Mouse (Mus musculus) thymus, postnatal 14 days (tissue): ENCODE data around the gene Map3k6.
A peak's percentile ranks its signal among the peaks of the same experiment; 100 is the strongest.

ENCODE experiments used
- DNase-seq: peaks from one replicate; pipeline ENCODE4 v3.0.0; 2021

Map3k6 gene

DNA sequence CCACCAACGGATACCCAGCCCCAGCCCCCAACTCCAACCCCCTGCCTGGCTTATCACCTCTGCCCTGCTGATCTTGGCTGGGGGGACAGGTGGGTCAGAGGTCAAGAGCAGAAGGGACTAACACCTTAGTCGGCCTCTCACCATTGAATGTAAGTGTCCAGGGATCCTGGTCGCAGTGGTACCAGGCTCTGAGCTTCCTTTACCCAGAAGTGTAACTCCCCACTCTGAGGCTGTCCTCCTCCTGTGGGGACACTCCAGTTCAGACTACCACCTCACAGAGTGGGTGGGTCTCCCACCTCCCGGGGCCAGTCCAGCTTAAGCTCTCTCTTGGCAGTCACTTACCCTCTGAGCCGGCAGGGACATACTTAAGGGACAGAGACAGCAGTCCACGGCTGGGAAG lies 14.8 kb downstream of the Map3k6 start:
- no peak for DNase-seq

DNA sequence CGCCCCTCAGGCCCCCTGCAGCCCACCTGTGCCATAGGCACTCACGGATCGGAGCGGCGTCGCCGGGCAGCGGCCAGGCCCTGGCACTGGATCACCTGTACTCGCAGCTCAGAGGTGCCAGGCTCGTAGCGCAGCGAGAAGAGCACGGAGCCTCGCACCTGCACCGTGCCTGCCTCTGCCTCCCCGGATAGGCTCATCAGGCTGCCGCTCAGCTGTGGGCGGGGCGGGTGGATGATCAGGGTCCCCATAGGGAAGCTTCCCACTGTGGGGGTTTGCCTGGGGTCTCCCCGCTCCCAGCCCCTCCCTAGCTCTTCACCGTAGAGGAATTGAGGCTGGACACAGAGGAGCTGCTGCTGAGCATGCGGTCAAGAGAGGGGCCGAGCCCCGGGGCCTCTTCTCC lies 16.2 kb downstream of the Map3k6 start:
- DNase-seq, result no peak

DNA sequence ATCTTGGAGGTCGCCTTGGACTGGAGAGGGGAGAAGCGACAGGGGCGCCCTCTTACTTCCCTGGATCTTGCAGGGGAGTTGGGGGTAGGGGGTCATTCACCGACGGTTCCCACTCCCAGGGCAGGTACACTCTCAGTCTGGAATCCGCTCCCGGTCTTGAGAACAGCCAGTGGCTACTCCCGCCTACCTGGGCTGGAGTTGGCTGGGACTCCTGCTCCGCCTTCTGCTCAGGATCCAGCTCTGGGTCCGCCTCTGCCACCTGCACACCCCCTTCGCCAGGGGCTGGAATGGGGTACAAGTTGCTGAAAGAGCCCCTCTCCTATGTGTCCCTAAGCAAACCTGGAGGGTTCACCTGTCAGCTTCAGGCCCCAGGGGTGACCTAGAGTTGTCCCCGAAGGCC lies 16.6 kb downstream of the Map3k6 start:
- no peak for DNase-seq

DNA sequence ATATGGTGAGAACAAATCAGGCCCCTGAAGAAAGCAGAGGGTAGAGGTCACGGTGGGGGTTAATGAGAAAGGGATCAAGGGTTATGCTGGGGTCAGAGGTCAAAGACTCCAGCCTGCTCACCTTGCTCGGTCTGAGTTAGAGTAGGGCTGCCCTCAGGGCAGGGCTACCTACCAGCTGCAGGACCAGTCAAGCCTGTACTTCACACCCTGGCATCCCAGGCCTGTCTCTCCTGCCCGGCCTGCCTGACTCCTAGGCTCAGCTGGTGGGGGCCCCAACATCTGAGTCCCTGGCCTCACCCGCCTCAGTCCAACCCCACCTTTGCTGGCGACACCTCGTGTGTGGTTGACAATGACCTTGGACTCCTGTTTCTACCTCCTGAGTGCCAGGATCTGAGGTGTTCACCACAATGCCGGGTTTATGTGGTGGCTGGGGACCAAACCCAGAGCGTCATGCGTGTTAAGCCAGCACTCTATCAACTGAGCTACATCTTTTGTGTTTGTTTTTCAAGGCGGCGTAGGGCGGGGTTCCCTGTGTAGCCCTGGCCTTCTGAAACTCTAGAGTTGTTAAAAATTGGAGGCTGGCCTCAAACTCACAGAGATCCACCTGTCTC lies 17.3 kb downstream of the Map3k6 start:
- no peak for DNase-seq

DNA sequence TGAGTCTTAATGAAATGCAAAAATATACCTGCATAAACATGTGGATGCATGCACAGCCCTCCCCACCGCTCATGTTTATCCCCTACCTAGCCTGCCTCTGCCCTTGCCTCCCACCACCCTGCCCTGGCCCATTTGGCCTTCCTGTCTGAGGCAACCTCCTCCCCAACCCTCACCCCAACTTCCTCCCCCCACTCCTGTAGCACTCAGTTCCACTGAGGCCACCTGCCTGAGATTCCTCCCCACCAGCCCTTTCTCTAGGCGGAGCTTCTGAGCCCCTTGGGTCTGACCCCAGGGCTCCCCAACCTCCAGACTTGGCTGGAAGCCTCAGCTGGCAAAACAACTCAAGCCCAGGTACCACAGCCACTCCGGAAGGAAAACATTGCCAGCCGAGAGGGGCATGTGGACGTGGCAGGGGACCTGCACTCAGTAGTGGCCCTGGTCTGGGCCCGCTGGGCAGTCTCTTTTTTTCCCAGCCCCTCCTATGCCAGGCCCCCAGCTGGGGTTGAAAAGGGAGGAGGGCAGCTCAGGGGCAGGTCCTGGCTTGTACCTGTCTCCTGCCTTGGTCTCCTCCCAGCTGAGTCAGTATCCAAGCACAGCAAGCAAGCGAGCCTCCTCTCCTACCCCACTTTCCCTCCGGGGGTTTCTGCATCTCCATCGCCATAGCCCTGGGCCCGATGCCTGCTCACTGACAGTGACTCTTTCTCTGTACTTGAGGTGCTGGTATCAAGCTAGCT lies 21.2 kb downstream of the Map3k6 start:
- DNase-seq, result peak; percentile 85

GRCm38 (mm10) chr4:133262375-133262765 lies 21.8 kb downstream of the Map3k6 start:
- DNase-seq, result no peak

- DNase-seq, result peak; percentile 59
These were observed 22.3 kb downstream of the Map3k6 start, which contains the start of gene Sytl1 for GRCm38 (mm10) chr4:133262882-133263281. Gene Sytl1, minus strand, starts transcription at chr4:133263113.

DNA sequence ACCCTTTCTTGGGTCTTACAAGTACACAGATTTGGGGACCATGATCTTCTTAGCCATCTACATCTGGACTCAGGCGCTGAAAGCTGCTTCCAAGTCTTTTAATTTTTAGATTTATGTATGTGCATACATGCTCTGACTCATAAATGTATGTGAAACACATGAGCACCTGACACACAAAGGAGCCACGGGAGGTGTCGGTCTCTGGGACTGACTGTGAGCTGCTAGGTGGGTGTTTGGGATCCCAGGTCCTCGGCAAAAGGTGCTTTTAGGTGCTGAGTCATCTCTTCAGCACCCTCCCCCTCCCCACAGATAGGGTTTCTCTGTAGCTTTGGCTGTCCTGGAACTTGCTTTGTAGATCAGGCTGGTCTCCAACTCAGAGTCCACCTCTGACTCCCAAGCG lies 23.1 kb downstream of the Map3k6 start:
- DNase-seq, result no peak

- DNase-seq, result no peak
These were observed 23.9 kb downstream of the Map3k6 start for GRCm38 (mm10) chr4:133264559-133264958.

- DNase-seq, result no peak
These were observed 24.7 kb downstream of the Map3k6 start for GRCm38 (mm10) chr4:133265297-133265696.

DNA sequence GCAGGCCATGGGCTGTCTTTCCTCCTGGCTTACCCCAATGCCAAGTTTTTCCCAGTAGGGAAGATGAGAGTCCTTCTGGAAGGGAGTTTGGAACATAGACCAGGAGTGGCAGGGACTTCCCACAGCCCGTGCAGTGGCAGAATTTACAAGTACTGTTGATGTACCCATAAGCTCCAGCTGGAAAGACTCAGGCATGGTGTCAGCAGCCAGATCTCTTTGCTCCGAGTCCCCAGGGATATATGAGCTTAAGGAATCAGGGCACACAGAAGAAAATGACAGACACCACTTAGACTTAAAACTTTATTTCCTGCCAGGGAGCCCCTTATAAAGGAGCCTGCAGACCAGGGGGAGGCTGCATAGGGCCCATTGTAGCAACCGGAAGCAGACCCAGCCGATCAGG lies 25.1 kb downstream of the Map3k6 start:
- DNase-seq, result no peak

- DNase-seq, result no peak
These were observed 25.7 kb downstream of the Map3k6 start for GRCm38 (mm10) chr4:133266248-133266880.

DNA sequence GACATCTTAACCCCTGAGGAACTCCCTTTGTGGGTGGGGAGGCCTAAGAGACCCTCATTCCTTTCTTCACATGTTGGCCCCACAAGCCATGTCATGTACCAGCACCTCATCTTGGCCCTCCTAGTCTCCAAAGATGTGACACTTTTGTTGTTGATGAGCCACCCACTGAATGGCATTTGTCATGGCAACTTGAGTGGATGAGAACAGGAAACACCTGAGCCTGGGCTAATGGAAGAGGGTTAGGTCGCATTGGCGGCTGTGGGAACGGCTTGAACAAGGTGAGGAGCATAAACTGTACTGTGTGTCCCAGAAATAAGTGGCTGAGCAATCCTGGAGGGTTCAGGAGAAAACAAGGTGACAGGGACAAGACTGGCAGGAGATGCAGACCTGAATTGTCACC lies 28.3 kb downstream of the Map3k6 start:
- DNase-seq, result no peak

DNA sequence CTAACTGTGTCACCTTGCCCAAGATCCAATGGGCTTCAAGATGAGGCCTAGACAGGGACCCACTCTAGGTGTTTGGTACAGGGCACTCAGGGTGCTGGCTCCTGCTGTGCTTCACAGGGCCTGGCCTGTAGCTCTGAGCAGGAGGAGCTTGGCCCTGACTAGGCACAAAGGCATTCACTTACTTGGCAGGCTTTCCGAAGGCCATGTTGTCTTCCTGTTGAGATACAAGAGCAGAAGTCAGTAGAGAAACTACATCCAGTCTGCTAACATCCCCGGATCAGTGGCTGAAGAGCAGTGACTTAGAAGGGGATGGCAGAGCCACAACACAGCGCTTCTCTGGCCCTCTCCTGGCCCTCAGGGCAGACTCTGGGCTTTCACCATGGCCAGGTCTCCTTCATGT lies 29.0 kb downstream of the Map3k6 start:
- DNase-seq, result no peak

DNA sequence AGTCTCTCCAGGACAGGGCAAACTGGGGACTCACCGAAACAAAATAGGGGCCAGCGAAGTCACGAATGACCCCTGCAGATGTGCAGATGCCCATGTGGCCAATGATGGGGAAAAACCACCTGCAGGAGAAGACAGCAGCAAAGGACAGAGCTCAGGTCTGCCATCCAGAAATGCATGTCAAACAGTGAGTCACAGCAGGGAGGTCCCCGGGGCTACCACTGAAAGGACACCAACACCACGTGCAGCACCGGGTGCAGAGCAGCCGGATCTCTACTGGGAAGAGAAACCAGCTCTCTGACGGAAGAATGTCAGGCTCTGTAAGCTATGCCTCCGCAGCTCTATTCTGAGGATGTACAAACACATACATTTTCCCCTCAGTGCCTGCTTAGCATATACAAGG lies 30.3 kb downstream of the Map3k6 start:
- DNase-seq, result no peak

DNA sequence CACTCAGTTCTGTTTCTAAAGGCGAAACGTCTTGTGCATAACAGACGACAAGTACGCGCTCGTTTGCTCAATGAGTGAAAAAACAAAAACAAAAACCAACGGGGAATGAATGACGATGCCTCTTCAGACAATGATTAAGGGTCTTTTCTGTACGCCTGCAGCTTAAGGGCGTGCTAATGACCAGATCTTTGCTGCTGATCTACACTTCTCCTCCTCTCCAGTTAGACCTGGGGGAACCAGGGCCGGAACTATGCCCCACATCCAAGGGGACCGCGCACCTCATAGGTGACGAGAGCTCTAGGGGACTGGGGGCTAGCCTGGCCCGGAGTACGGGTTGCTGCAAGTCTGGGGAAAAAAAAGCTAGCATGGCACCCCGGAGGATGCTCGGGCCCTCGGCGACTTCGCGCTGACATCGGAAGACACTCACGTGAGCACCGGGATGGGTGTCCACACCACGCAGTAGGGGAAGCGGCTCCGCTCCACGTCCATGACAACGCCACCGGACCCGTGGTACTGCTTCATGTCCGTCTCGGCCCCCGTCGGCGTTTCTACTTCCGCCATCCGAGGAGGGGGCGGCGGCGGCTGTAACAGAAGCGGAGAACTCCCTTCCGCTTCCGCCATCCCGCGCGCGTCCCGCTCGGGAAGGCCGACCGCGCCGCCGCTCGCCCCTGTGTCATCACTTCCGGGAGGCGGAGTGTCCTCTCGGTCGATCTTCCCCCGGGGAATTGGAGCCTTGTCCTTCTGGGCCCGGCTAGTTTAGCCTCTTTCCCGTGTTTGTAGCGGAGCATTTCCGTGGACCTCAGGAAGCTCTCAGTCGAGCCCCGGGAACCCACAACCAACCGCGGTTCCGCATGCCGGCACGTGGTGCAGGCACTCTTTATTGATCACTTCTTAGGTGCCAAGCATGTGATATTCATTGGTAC lies 36.7 kb downstream of the Map3k6 start, which contains the start of gene Tmem222:
Tmem222 (minus strand) TSS at position 689 of the 923 bp plus-strand sequence.
- DNase-seq, result peak; percentile 96

DNA sequence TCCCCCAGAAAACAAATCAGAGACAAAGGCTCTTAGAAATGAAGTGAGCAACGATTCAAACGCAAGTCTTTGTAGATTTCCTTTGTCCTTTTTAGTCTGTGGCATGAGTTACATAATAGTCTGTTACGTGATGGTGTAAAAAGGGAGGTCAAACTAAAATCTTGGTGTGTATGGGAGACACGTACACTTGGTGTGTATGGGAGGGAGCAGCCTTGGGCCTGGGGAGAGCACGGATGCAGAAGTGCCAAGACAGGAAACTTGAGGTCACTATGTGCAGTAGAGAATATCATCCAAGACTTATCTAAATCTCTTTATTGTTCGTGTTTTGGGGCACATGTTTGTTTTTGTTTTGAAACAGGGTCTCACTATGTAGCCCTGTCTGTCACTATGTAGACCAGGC lies 37.4 kb downstream of the Map3k6 start:
- no peak for DNase-seq

DNA sequence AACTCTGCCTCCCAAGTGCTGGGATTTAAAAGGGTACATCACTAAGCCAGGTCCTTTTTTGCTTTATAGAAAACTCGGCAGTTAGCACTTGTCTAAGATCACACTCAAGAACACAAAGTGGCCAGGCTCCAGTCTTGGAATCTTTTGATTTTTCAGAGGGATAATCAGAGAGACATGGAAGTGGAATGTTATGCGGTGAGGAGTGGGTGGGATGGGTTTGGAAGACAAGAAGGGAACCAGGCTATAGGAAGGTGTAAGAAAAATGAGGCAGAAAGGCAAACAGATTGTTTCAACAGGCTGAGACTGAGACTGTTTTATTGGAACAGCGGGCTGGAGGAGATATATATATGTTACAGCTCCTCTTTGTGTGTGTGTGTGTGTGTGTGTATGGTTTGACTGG lies 37.9 kb downstream of the Map3k6 start:
- DNase-seq, result no peak

GRCm38 (mm10) chr4:133281513-133281912 lies 40.9 kb downstream of the Map3k6 start:
- DNase-seq, result no peak

DNA sequence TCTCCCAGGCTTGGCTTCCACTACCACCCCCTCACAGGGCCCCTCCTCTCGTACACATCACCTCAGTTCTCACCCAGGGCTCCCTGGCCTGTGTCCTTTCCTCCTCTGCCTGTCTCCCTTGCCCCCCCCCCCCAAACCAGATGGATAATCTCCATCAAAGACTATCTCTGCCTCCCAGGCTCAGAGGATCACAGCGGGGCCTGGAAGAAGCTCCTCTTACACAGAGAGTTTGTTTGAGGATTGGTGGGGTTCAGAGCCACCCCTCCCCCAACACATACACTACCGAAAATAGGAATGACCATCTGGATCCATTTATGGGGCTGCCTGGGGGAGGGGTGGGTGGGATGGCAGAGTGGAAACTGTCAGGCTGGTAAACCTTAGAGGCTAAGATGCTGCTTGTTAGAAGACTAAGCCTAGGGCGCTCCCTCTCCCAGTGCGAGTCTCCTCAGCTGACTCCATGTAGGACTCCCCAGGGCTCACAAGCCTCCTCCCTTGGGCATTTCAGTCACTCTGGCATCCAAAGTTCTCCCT lies 41.4 kb downstream of the Map3k6 start:
- DNase-seq, result no peak

GRCm38 (mm10) chr4:133282656-133283055 lies 42.0 kb downstream of the Map3k6 start:
- DNase-seq, result no peak

DNA sequence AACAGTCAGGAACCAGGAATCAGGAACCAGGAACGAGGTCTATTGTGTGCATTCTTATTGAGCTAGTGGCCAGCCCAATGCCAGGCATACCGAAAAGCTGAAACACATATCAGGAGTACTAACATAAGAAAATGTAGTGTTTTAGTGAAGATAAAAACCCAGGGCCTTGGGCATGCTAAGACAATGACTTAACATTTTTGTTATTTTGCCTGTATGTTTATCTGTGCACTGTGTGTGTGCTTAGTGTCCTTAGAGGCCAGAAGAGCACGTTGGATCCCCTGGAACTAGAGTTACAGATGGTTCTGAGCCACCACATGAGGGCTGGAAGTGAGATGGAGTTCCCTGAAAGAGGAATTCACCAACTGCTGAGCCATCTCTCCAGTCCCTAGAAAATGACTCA lies 44.7 kb downstream of the Map3k6 start:
- no peak for DNase-seq

DNA sequence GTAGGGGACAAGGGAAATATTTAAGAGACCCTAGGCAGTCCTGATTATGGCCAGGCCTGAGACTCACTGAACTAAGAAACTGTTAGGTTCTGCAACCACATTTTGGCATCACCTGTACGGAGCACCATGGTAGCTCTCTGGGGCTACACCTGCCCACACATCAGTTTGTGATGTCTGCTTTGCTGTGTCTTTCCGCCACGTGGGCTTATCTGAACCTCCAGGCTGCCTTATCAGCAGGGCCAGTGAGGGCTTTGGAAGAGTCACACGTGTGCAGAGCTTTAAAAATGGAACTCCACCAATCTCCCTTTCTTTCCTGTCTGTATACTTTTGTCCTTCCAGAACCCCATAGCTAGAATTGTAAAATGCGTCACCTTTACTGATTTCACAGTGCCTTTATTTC lies 45.3 kb downstream of the Map3k6 start:
- DNase-seq, result no peak
